Mouse (Mus musculus): ENCODE measurements around the gene Nmur1. TPM values are rescaled to one million over a fixed set of nuclear protein-coding genes. Genes with fewer than 3 reads are reported as not detected.

Gene Nmur1
- 0.10 TPM in 1 of 2 replicates, not detected in the other for polyA plus RNA-seq (2015; fragmentation: Nextera tagmentation; extraction: Ambion mirVana)

GRCm38 (mm10) chr1:86426128-86426527, at the start of gene Nmur1, which contains the start of gene Tex44:
Gene Nmur1 (minus strand): TSS chr1:86426228.
Gene Tex44 (plus strand): TSS chr1:86426329.

GRCm38 (mm10) chr1:86358906-86359797, 66.9 kb downstream of the Nmur1 start, which contains the start of gene Ncl:
Gene Ncl (minus strand): TSS chr1:86359400.

Other genes starting within 250 kb of the Nmur1 start
- 2.1 and 2.2 TPM in 2 replicates for gene B3gnt7, start 123.4 kb downstream of the Nmur1 start, polyA plus RNA-seq (2015; fragmentation: Nextera tagmentation; extraction: Ambion mirVana)
- gene Ncl, start 66.8 kb downstream of the Nmur1 start, polyA plus RNA-seq (2015; fragmentation: Nextera tagmentation; extraction: Ambion mirVana), result 380 and 415 TPM in 2 replicates
- not detected in 2 replicates for gene Tex44, start 101 bp upstream of the Nmur1 start, polyA plus RNA-seq (2015; fragmentation: Nextera tagmentation; extraction: Ambion mirVana)
- 1,912 and 1,997 TPM in 2 replicates for gene Ptma, start 100.5 kb upstream of the Nmur1 start, polyA plus RNA-seq (2015; fragmentation: Nextera tagmentation; extraction: Ambion mirVana)
- gene Pde6d, start 156.4 kb upstream of the Nmur1 start, polyA plus RNA-seq (2015; fragmentation: Nextera tagmentation; extraction: Ambion mirVana), result 43.0 and 47.1 TPM in 2 replicates
- gene Cops7b, start 156.7 kb upstream of the Nmur1 start, polyA plus RNA-seq (2015; fragmentation: Nextera tagmentation; extraction: Ambion mirVana), result 15.5 and 18.0 TPM in 2 replicates
- gene Nppc, start 244.3 kb upstream of the Nmur1 start, polyA plus RNA-seq (2015; fragmentation: Nextera tagmentation; extraction: Ambion mirVana), result 0.21 TPM in 1 of 2 replicates, not detected in the other